Mouse (Mus musculus): ENCODE results near the gene Ccdc183. TPM values are rescaled to one million over a fixed set of nuclear protein-coding genes. Genes with fewer than 3 reads are reported as not detected.

Gene Ccdc183
- total and polyA plus RNA-seq, 2 experiments from 2014 or later = 0.36 TPM; not detected in 1

DNA sequence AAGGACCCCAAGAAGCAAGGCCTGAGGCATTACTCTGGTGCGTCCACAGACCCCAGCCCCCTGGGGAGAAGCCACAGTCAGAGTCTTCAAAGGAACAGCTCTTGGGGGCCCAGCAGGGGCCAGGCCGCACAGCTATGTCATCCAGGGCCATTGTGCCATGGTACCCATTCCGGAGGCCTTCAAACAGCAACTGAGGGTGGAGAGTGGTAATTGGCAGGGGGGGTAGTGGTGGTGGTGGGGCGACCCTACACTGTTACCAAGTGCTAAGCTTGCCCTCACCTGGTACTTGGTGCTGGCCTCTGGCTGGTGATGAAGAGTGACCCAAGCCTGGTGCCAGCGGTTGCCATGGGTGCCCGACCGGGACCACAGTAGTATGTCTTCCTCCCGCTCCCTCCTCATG is 51.7 kb downstream of the Ccdc183 start:
- Histone ChIP-seq H3K9ac (no peak overlapping the region), H3K27me3 (ENCODE audit: insufficient read depth, low read length) (no peaks in the 10 kb centered on the region), H3K36me3 (ENCODE audit: insufficient read depth) (peaks cover 58% of the 10 kb centered on the region), H3K9me3 (ENCODE audit: low read length) (no peaks in the 10 kb centered on the region), H3K27ac (ENCODE audit: low read depth, low read length) (no peak overlapping the region), H3K4me1 (ENCODE audit: insufficient read depth) (no peaks in the 10 kb centered on the region), H3K4me2 (ENCODE audit: low read depth) (no peak overlapping the region), H3K4me3 (ENCODE audit: low read depth, low read length) (no peak overlapping the region)
- ATAC-seq (no peak), DNase-seq (no peak)
- no peak for TF ChIP-seq CTCF (IDR thresholded peaks at IDR 0.05; ENCODE audit: low read depth)
- WGBS = 86% methylated on average over 8 of the region's 8 CpGs

DNA sequence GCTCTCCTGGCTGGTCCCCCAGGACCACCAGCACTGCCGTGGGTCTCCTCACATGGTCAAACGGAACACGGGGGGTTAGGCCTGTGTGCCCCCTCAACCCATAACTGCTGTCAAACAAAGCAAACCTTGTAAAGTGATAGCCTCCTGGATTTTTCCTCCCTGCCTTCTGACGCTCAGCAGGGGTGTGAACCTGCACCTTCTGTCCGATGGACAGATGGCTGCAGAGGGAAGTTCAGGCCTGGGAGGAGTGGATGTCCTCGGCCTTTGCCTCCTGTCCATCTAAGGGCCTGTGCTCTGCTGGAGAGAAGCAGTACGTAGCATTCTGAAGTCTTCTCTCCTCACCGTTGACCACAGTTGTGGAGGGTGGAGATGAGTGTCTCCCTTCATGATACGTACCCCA is 55.5 kb downstream of the Ccdc183 start:
- H3K9me3 ChIP-seq (ENCODE audit: low read length) = no peaks in the 10 kb centered on the region
- peaks cover 50% of the 10 kb centered on the region for H3K36me3 ChIP-seq (ENCODE audit: insufficient read depth)
- 85% methylated on average over 9 of the region's 9 CpGs for WGBS
- TF ChIP-seq CTCF (IDR thresholded peaks at IDR 0.05; ENCODE audit: low read depth) = no peak
- peaks cover 6% of the 10 kb centered on the region; the same call in 1 of the 2 replicates for H3K4me1 ChIP-seq (ENCODE audit: insufficient read depth)
- no peak overlapping the region for H3K4me2 ChIP-seq (ENCODE audit: low read depth)
- H3K9ac ChIP-seq = no peak overlapping the region
- no peaks in the 10 kb centered on the region for H3K27me3 ChIP-seq (ENCODE audit: insufficient read depth, low read length)
- H3K27ac ChIP-seq (ENCODE audit: low read depth, low read length) = no peak overlapping the region
- ATAC-seq (no peak), DNase-seq (no peak)
- no peak overlapping the region for H3K4me3 ChIP-seq (ENCODE audit: low read depth, low read length)

- no peak for DNase-seq
- Histone ChIP-seq H3K4me2 (ENCODE audit: low read depth) (no peak overlapping the region), H3K9ac (no peak overlapping the region), H3K4me1 (ENCODE audit: insufficient read depth) (peaks cover 6% of the 10 kb centered on the region; the same call in 1 of the 2 replicates), H3K27me3 (ENCODE audit: insufficient read depth, low read length) (no peaks in the 10 kb centered on the region), H3K27ac (ENCODE audit: low read depth, low read length) (no peak overlapping the region), H3K9me3 (ENCODE audit: low read length) (no peaks in the 10 kb centered on the region), H3K4me3 (ENCODE audit: low read depth, low read length) (no peak overlapping the region), H3K36me3 (ENCODE audit: insufficient read depth) (peaks cover 50% of the 10 kb centered on the region)
- no peak for TF ChIP-seq CTCF (IDR thresholded peaks at IDR 0.05; ENCODE audit: low read depth)
- WGBS = 94% methylated on average over 8 of the region's 8 CpGs
- ATAC-seq = no peak
Measured at GRCm38 (mm10) chr2:25560551-25560950, 56.9 kb downstream of the Ccdc183 start.

GRCm38 (mm10) chr2:25558774-25559173 is 58.7 kb downstream of the Ccdc183 start:
- Histone ChIP-seq H3K9ac (peak overlapping the region; percentile 95), H3K4me1 (ENCODE audit: insufficient read depth) (peaks cover 6% of the 10 kb centered on the region; the same call in 1 of the 2 replicates), H3K9me3 (ENCODE audit: low read length) (no peaks in the 10 kb centered on the region), H3K27me3 (ENCODE audit: insufficient read depth, low read length) (no peaks in the 10 kb centered on the region), H3K4me2 (ENCODE audit: low read depth) (peak overlapping the region; percentile 88), H3K27ac (ENCODE audit: low read depth, low read length) (no peak overlapping the region), H3K36me3 (ENCODE audit: insufficient read depth) (peaks cover 38% of the 10 kb centered on the region), H3K4me3 (ENCODE audit: low read depth, low read length) (peak overlapping the region; percentile 92)
- TF ChIP-seq CTCF (IDR thresholded peaks at IDR 0.05; ENCODE audit: low read depth) = no peak
- ATAC-seq (no peak), DNase-seq (no peak)
- WGBS = 55% methylated on average over 6 of the region's 6 CpGs

Other genes with a start within 250 kb of the Ccdc183 start
Only the 30 nearest of the 33 such genes appear.
- 8.2 and 13.5 TPM in 2 replicates for gene Entpd2, start 221.8 kb downstream of the Ccdc183 start, total RNA-seq (2014; rRNA removed)
- 14.2 and 18.2 TPM in 2 replicates for gene Entpd2, start 221.8 kb downstream of the Ccdc183 start, polyA plus RNA-seq (2015; fragmentation: Nextera tagmentation; extraction: Ambion mirVana)
- 179 and 188 TPM in 2 replicates for gene Npdc1, start 218.3 kb downstream of the Ccdc183 start, total RNA-seq (2014; rRNA removed)
- 413 and 442 TPM in 2 replicates for gene Npdc1, start 218.3 kb downstream of the Ccdc183 start, polyA plus RNA-seq (2015; fragmentation: Nextera tagmentation; extraction: Ambion mirVana)
- gene Fut7, start 194.4 kb downstream of the Ccdc183 start, total RNA-seq (2014; rRNA removed) = 1.3 TPM in 1 of 2 replicates, not detected in the other
- gene Fut7, start 194.4 kb downstream of the Ccdc183 start, polyA plus RNA-seq (2015; fragmentation: Nextera tagmentation; extraction: Ambion mirVana) = 0.17 and 0.23 TPM in 2 replicates
- gene Abca2, start 189.0 kb downstream of the Ccdc183 start, total RNA-seq (2014; rRNA removed) = 51.5 and 67.4 TPM in 2 replicates
- 8.8 and 10.5 TPM in 2 replicates for gene Abca2, start 189.0 kb downstream of the Ccdc183 start, polyA plus RNA-seq (2015; fragmentation: Nextera tagmentation; extraction: Ambion mirVana)
- gene Clic3, start 160.8 kb downstream of the Ccdc183 start, total RNA-seq (2014; rRNA removed) = 0.48 TPM in 1 of 2 replicates, not detected in the other
- 2.5 and 3.6 TPM in 2 replicates for gene Clic3, start 160.8 kb downstream of the Ccdc183 start, polyA plus RNA-seq (2015; fragmentation: Nextera tagmentation; extraction: Ambion mirVana)
- gene Paxx, start 156.6 kb downstream of the Ccdc183 start, total RNA-seq (2014; rRNA removed) = 154 and 164 TPM in 2 replicates
- 151 and 154 TPM in 2 replicates for gene Paxx, start 156.6 kb downstream of the Ccdc183 start, polyA plus RNA-seq (2015; fragmentation: Nextera tagmentation; extraction: Ambion mirVana)
- 1,270 and 1,729 TPM in 2 replicates for gene Ptgds, start 147.6 kb downstream of the Ccdc183 start, total RNA-seq (2014; rRNA removed)
- gene Ptgds, start 147.6 kb downstream of the Ccdc183 start, polyA plus RNA-seq (2015; fragmentation: Nextera tagmentation; extraction: Ambion mirVana) = 1,561 and 1,919 TPM in 2 replicates
- not detected in 2 replicates for gene Lcn12, start 123.8 kb downstream of the Ccdc183 start, total RNA-seq (2014; rRNA removed)
- not detected in 2 replicates for gene Lcn12, start 123.8 kb downstream of the Ccdc183 start, polyA plus RNA-seq (2015; fragmentation: Nextera tagmentation; extraction: Ambion mirVana)
- gene Fbxw5, start 116.9 kb downstream of the Ccdc183 start, total RNA-seq (2014; rRNA removed) = 120 and 140 TPM in 2 replicates
- 93.8 and 116 TPM in 2 replicates for gene Fbxw5, start 116.9 kb downstream of the Ccdc183 start, polyA plus RNA-seq (2015; fragmentation: Nextera tagmentation; extraction: Ambion mirVana)
- 0.85 and 2.4 TPM in 2 replicates for gene C8g, start 116.0 kb downstream of the Ccdc183 start, total RNA-seq (2014; rRNA removed)
- gene C8g, start 116.0 kb downstream of the Ccdc183 start, polyA plus RNA-seq (2015; fragmentation: Nextera tagmentation; extraction: Ambion mirVana) = 4.0 and 4.3 TPM in 2 replicates
- gene Traf2, start 70.7 kb downstream of the Ccdc183 start, total RNA-seq (2014; rRNA removed) = 8.0 and 9.6 TPM in 2 replicates
- gene Traf2, start 70.7 kb downstream of the Ccdc183 start, polyA plus RNA-seq (2015; fragmentation: Nextera tagmentation; extraction: Ambion mirVana) = 7.8 and 9.2 TPM in 2 replicates
- gene Edf1, start 59.8 kb downstream of the Ccdc183 start, total RNA-seq (2014; rRNA removed) = 151 and 174 TPM in 2 replicates
- gene Edf1, start 59.8 kb downstream of the Ccdc183 start, polyA plus RNA-seq (2015; fragmentation: Nextera tagmentation; extraction: Ambion mirVana) = 368 and 392 TPM in 2 replicates
- gene Mamdc4, start 42.8 kb downstream of the Ccdc183 start, total RNA-seq (2014; rRNA removed) = 1.0 and 9.0 TPM in 2 replicates
- gene Mamdc4, start 42.8 kb downstream of the Ccdc183 start, polyA plus RNA-seq (2015; fragmentation: Nextera tagmentation; extraction: Ambion mirVana) = 0.21 and 0.26 TPM in 2 replicates
- 33.7 and 43.2 TPM in 2 replicates for gene Phpt1, start 42.5 kb downstream of the Ccdc183 start, total RNA-seq (2014; rRNA removed)
- 171 and 185 TPM in 2 replicates for gene Phpt1, start 42.5 kb downstream of the Ccdc183 start, polyA plus RNA-seq (2015; fragmentation: Nextera tagmentation; extraction: Ambion mirVana)
- 13.5 and 16.0 TPM in 2 replicates for gene Ajm1, start 35.9 kb downstream of the Ccdc183 start, total RNA-seq (2014; rRNA removed)
- gene Ajm1, start 35.9 kb downstream of the Ccdc183 start, polyA plus RNA-seq (2015; fragmentation: Nextera tagmentation; extraction: Ambion mirVana) = 11.3 and 13.7 TPM in 2 replicates
- gene Rabl6, start 9.2 kb downstream of the Ccdc183 start, total RNA-seq (2014; rRNA removed) = 68.2 and 79.3 TPM in 2 replicates
- gene Rabl6, start 9.2 kb downstream of the Ccdc183 start, polyA plus RNA-seq (2015; fragmentation: Nextera tagmentation; extraction: Ambion mirVana) = 51.8 and 54.9 TPM in 2 replicates
- 39.4 and 49.5 TPM in 2 replicates for gene Tmem141, start 4.3 kb upstream of the Ccdc183 start, total RNA-seq (2014; rRNA removed)
- gene Tmem141, start 4.3 kb upstream of the Ccdc183 start, polyA plus RNA-seq (2015; fragmentation: Nextera tagmentation; extraction: Ambion mirVana) = 41.9 and 42.7 TPM in 2 replicates
- 3.3 and 4.7 TPM in 2 replicates for gene Fcna, start 10.4 kb upstream of the Ccdc183 start, total RNA-seq (2014; rRNA removed)
- 5.2 and 6.7 TPM in 2 replicates for gene Fcna, start 10.4 kb upstream of the Ccdc183 start, polyA plus RNA-seq (2015; fragmentation: Nextera tagmentation; extraction: Ambion mirVana)
- gene Lcn8, start 35.4 kb upstream of the Ccdc183 start, total RNA-seq (2014; rRNA removed) = not detected in 2 replicates
- not detected in 2 replicates for gene Lcn8, start 35.4 kb upstream of the Ccdc183 start, polyA plus RNA-seq (2015; fragmentation: Nextera tagmentation; extraction: Ambion mirVana)
- gene Lcn5, start 40.3 kb upstream of the Ccdc183 start, total RNA-seq (2014; rRNA removed) = not detected in 2 replicates
- not detected in 2 replicates for gene Lcn5, start 40.3 kb upstream of the Ccdc183 start, polyA plus RNA-seq (2015; fragmentation: Nextera tagmentation; extraction: Ambion mirVana)
- gene Lcn6, start 59.1 kb upstream of the Ccdc183 start, total RNA-seq (2014; rRNA removed) = not detected in 2 replicates
- gene Lcn6, start 59.1 kb upstream of the Ccdc183 start, polyA plus RNA-seq (2015; fragmentation: Nextera tagmentation; extraction: Ambion mirVana) = not detected in 2 replicates
- gene Lcn10, start 65.0 kb upstream of the Ccdc183 start, total RNA-seq (2014; rRNA removed) = not detected in 2 replicates
- gene Lcn10, start 65.0 kb upstream of the Ccdc183 start, polyA plus RNA-seq (2015; fragmentation: Nextera tagmentation; extraction: Ambion mirVana) = not detected in 2 replicates
- not detected in 2 replicates for gene Obp2a, start 82.4 kb upstream of the Ccdc183 start, total RNA-seq (2014; rRNA removed)
- not detected in 2 replicates for gene Obp2a, start 82.4 kb upstream of the Ccdc183 start, polyA plus RNA-seq (2015; fragmentation: Nextera tagmentation; extraction: Ambion mirVana)
- gene Bmyc, start 89.1 kb upstream of the Ccdc183 start, total RNA-seq (2014; rRNA removed) = 43.4 and 50.5 TPM in 2 replicates
- gene Bmyc, start 89.1 kb upstream of the Ccdc183 start, polyA plus RNA-seq (2015; fragmentation: Nextera tagmentation; extraction: Ambion mirVana) = 194 and 195 TPM in 2 replicates
- not detected in 2 replicates for gene Obp2b, start 119.3 kb upstream of the Ccdc183 start, total RNA-seq (2014; rRNA removed)
- gene Obp2b, start 119.3 kb upstream of the Ccdc183 start, polyA plus RNA-seq (2015; fragmentation: Nextera tagmentation; extraction: Ambion mirVana) = not detected in 2 replicates
- not detected in 2 replicates for gene Lcn3, start 147.9 kb upstream of the Ccdc183 start, total RNA-seq (2014; rRNA removed)
- gene Lcn3, start 147.9 kb upstream of the Ccdc183 start, polyA plus RNA-seq (2015; fragmentation: Nextera tagmentation; extraction: Ambion mirVana) = not detected in 2 replicates
- gene Lcn11, start 159.3 kb upstream of the Ccdc183 start, total RNA-seq (2014; rRNA removed) = not detected in 2 replicates
- gene Lcn11, start 159.3 kb upstream of the Ccdc183 start, polyA plus RNA-seq (2015; fragmentation: Nextera tagmentation; extraction: Ambion mirVana) = not detected in 2 replicates
- not detected in 2 replicates for gene Gm13539, start 164.6 kb upstream of the Ccdc183 start, total RNA-seq (2014; rRNA removed)
- not detected in 2 replicates for gene Gm13539, start 164.6 kb upstream of the Ccdc183 start, polyA plus RNA-seq (2015; fragmentation: Nextera tagmentation; extraction: Ambion mirVana)
- not detected in 2 replicates for gene Glt6d1, start 198.2 kb upstream of the Ccdc183 start, total RNA-seq (2014; rRNA removed)
- not detected in 2 replicates for gene Glt6d1, start 198.2 kb upstream of the Ccdc183 start, polyA plus RNA-seq (2015; fragmentation: Nextera tagmentation; extraction: Ambion mirVana)
- not detected in 2 replicates for gene Lcn9, start 205.5 kb upstream of the Ccdc183 start, total RNA-seq (2014; rRNA removed)
- gene Lcn9, start 205.5 kb upstream of the Ccdc183 start, polyA plus RNA-seq (2015; fragmentation: Nextera tagmentation; extraction: Ambion mirVana) = not detected in 2 replicates

Data from forebrain, postnatal 0 days (tissue).